ENCODE assay signal across 8 mouse cellular contexts in the genomic region with DNA sequence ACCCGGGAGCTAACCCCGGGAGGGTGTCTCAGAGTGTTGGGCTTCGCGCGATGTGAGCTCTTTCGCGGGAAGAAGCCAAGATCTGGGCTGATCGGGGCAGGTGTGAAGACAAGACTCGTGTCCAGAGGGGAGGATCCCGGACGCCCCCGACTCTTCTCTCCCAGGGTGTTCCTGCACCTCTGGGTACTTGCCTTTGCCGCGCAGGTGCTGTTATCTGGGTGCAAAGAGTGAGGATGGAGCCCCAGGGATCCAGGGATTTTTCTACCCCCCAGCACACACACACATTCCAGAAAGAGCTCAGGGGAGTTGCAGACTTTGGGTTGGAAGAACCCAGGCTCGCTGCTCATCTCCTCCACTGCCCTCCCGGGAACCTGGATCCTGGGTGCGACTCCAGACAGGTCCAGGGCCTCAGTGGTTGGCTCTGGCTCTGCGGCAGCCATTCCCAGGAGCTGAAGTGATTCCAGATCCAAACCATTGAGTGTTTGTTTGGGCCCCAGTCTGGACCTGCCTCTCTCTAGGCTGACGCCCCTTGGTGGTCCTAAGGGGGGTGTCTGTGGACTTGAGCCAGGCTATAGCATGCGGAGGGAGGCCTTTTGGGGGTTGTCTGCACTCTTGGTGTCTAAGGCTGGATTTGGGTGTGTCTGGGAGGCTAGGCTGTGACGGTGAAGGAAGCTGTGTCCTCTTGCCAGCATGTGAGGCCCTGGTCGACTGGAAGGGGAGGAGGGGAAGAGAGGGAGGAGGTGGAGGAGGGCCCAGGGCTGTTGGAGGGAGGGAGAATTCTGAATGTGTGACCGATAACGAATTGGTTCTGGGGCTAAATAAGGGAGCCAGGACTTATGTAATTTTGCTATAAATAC. TPM values are rescaled to one million over a fixed set of nuclear protein-coding genes. Genes with fewer than 3 reads are reported as not detected.
A peak's percentile ranks its signal among the peaks of the same experiment; 100 is the strongest.
DNase-seq lines count a peak whose midpoint lies in the region; ATAC-seq and TF ChIP-seq lines count a peak whose summit lies in the region.

No protein-coding gene starts in this region.

- H3K4me3 ChIP-seq in embryonic facial prominence, embryonic 12.5 days, result peak overlapping the region; percentile 77
- H3K4me3 ChIP-seq in heart, adult 2 months, result peak overlapping the region; percentile 71
- H3K4me3 ChIP-seq in kidney, embryonic 14.5 days (ENCODE audit: low read length), result peak overlapping the region; percentile 71
- peak overlapping the region; percentile 82 for H3K4me3 ChIP-seq in limb, embryonic 14.5 days (replicated peaks; ENCODE audit: low read length)
- peak overlapping the region; percentile 84 for H3K4me3 ChIP-seq in midbrain, embryonic 15.5 days
- peak overlapping the region; percentile 82 for H3K4me3 ChIP-seq in stomach, embryonic 15.5 days (replicated peaks)

- DNase-seq in spleen, adult 12 weeks (ENCODE audit: low spot score), result peak; percentile 44
- DNase-seq in spleen, adult 18-20 months, result no peak
- peak; percentile 81 to 83 for DNase-seq in heart, adult 2 months
- peak; percentile 61 for DNase-seq in limb, embryonic 14.5 days (ENCODE audit: low spot score)

- peak overlapping the region; percentile 71 for H3K27ac ChIP-seq in embryonic facial prominence, embryonic 12.5 days
- peak overlapping the region; percentile 84 for H3K27ac ChIP-seq in heart, adult 2 months
- peak overlapping the region; percentile 64; the same call in 1 of the 2 replicates for H3K27ac ChIP-seq in kidney, embryonic 14.5 days (ENCODE audit: low read depth, low read length)
- H3K27ac ChIP-seq in limb, embryonic 14.5 days (replicated peaks; ENCODE audit: low read depth, low read length), result peak overlapping the region; percentile 86
- H3K27ac ChIP-seq in midbrain, embryonic 15.5 days, result peak overlapping the region; percentile 59
- peak overlapping the region; percentile 87 for H3K27ac ChIP-seq in stomach, embryonic 15.5 days

- no peaks in the 10 kb centered on the region for H3K36me3 ChIP-seq in embryonic facial prominence, embryonic 12.5 days
- H3K36me3 ChIP-seq in heart, adult 2 months (ENCODE audit: control insufficient read depth, insufficient read depth, low read length), result no peaks in the 10 kb centered on the region
- H3K36me3 ChIP-seq in kidney, embryonic 14.5 days (ENCODE audit: control insufficient read depth, insufficient read depth, low read length), result no peaks in the 10 kb centered on the region
- H3K36me3 ChIP-seq in limb, embryonic 14.5 days (ENCODE audit: control insufficient read depth, insufficient read depth, low read length), result no peaks in the 10 kb centered on the region
- no peaks in the 10 kb centered on the region for H3K36me3 ChIP-seq in midbrain, embryonic 15.5 days (replicated peaks)
- no peaks in the 10 kb centered on the region for H3K36me3 ChIP-seq in stomach, embryonic 15.5 days

- ATAC-seq in embryonic facial prominence, embryonic 12.5 days (ENCODE audit: insufficient number of reproducible peaks, insufficient read depth, low FRiP score, low TSS enrichment), result 0 out of 2 replicates have a peak, but pooled peaks have one; percentile 30
- ATAC-seq in kidney, embryonic 14.5 days (ENCODE audit: low FRiP score, low TSS enrichment), result peak; percentile 40
- ATAC-seq in limb, embryonic 14.5 days (ENCODE audit: low FRiP score, low read depth), result peak; percentile 52
- ATAC-seq in midbrain, embryonic 15.5 days (replicated peaks), result peak; percentile 35
- ATAC-seq in stomach, embryonic 15.5 days (ENCODE audit: insufficient read depth, low FRiP score, low read depth), result peak; percentile 74

- no peaks in the 10 kb centered on the region for H3K27me3 ChIP-seq in embryonic facial prominence, embryonic 12.5 days
- H3K27me3 ChIP-seq in heart, adult 2 months (ENCODE audit: control insufficient read depth, insufficient read depth, low read length), result no peaks in the 10 kb centered on the region
- no peaks in the 10 kb centered on the region for H3K27me3 ChIP-seq in kidney, embryonic 14.5 days (ENCODE audit: control insufficient read depth, insufficient read depth, low read length)
- H3K27me3 ChIP-seq in limb, embryonic 14.5 days (ENCODE audit: control insufficient read depth, insufficient read depth, low read length), result no peaks in the 10 kb centered on the region
- H3K27me3 ChIP-seq in midbrain, embryonic 15.5 days (replicated peaks), result peaks cover 14% of the 10 kb centered on the region; the same call in 1 of the 2 replicates
- H3K27me3 ChIP-seq in stomach, embryonic 15.5 days (replicated peaks), result no peaks in the 10 kb centered on the region

- TF ChIP-seq CTCF in heart, adult 2 months (IDR thresholded peaks at IDR 0.05), result no peak

- TF ChIP-seq POLR2A in heart, adult 2 months (IDR thresholded peaks at IDR 0.05; ENCODE audit: insufficient read depth, low read depth, low read length), result peak; percentile 87
- no peak for TF ChIP-seq POLR2A in limb, embryonic 14.5 days (IDR thresholded peaks at IDR 0.05; ENCODE audit: borderline replicate concordance, extremely low read depth, insufficient read depth, insufficient read length)

- H3K4me1 ChIP-seq in embryonic facial prominence, embryonic 12.5 days, result peaks cover 37% of the 10 kb centered on the region
- H3K4me1 ChIP-seq in heart, adult 2 months (ENCODE audit: control insufficient read depth, insufficient read depth, low read length), result peaks cover 23% of the 10 kb centered on the region
- H3K4me1 ChIP-seq in kidney, embryonic 14.5 days (ENCODE audit: control insufficient read depth, insufficient read depth, low read length), result 0 out of 2 replicates have a peak, but pooled peaks cover 4% of the 10 kb centered on the region
- peaks cover 61% of the 10 kb centered on the region for H3K4me1 ChIP-seq in limb, embryonic 14.5 days (ENCODE audit: control insufficient read depth, insufficient read depth, low read length)
- H3K4me1 ChIP-seq in midbrain, embryonic 15.5 days, result peaks cover 32% of the 10 kb centered on the region
- H3K4me1 ChIP-seq in stomach, embryonic 15.5 days, result peaks cover 23% of the 10 kb centered on the region

- intact Hi-C loops in heart, adult 2 months (cut with DNase I), result loop anchor here (5.0 kb wide), 1 partner anchor 47 kb away; a partner anchor contains a TSS

- H3K4me2 ChIP-seq in embryonic facial prominence, embryonic 12.5 days (replicated peaks), result peak overlapping the region; percentile 86
- peak overlapping the region; percentile 83 for H3K4me2 ChIP-seq in kidney, embryonic 14.5 days (replicated peaks; ENCODE audit: low read depth, low read length)
- H3K4me2 ChIP-seq in limb, embryonic 14.5 days (replicated peaks; ENCODE audit: low read depth, low read length, severe bottlenecking), result peak overlapping the region; percentile 85
- H3K4me2 ChIP-seq in midbrain, embryonic 15.5 days, result peak overlapping the region; percentile 84
- peak overlapping the region; percentile 66 for H3K4me2 ChIP-seq in stomach, embryonic 15.5 days

- WGBS in embryonic facial prominence, embryonic 12.5 days, result 3% methylated on average over 24 of the region's 24 CpGs
- WGBS in heart, adult 2 months, result under 1% methylated on average over 24 of the region's 24 CpGs
- 3% methylated on average over 24 of the region's 24 CpGs for WGBS in kidney, embryonic 14.5 days
- WGBS in limb, embryonic 14.5 days, result under 1% methylated on average over 24 of the region's 24 CpGs
- 2% methylated on average over 24 of the region's 24 CpGs for WGBS in midbrain, embryonic 15.5 days
- 2% methylated on average over 24 of the region's 24 CpGs for WGBS in stomach, embryonic 15.5 days

- peak; percentile 44; the same call in 1 of the 2 replicates for TF ChIP-seq EP300 in heart, adult 2 months (IDR thresholded peaks at IDR 0.05; ENCODE audit: insufficient read depth, low read depth, low read length)

- H3K9me3 ChIP-seq in embryonic facial prominence, embryonic 12.5 days, result no peaks in the 10 kb centered on the region
- no peaks in the 10 kb centered on the region for H3K9me3 ChIP-seq in kidney, embryonic 14.5 days (ENCODE audit: control insufficient read depth, low read length)
- H3K9me3 ChIP-seq in limb, embryonic 14.5 days (ENCODE audit: control insufficient read depth, low read length), result no peaks in the 10 kb centered on the region
- H3K9me3 ChIP-seq in midbrain, embryonic 15.5 days, result no peaks in the 10 kb centered on the region
- H3K9me3 ChIP-seq in stomach, embryonic 15.5 days, result no peaks in the 10 kb centered on the region

- H3K79me2 ChIP-seq in heart, adult 2 months (replicated peaks; ENCODE audit: control insufficient read depth, insufficient read depth, low read length), result no peaks in the 10 kb centered on the region

- peak overlapping the region; percentile 84 for H3K9ac ChIP-seq in embryonic facial prominence, embryonic 12.5 days
- H3K9ac ChIP-seq in heart, adult 2 months (ENCODE audit: low read depth, low read length), result peak overlapping the region; percentile 83
- peak overlapping the region; percentile 77 for H3K9ac ChIP-seq in kidney, embryonic 14.5 days (ENCODE audit: low read depth, low read length)
- H3K9ac ChIP-seq in limb, embryonic 14.5 days (ENCODE audit: low read depth, low read length, severe bottlenecking), result peak overlapping the region; percentile 80
- H3K9ac ChIP-seq in midbrain, embryonic 15.5 days, result peak overlapping the region; percentile 80
- H3K9ac ChIP-seq in stomach, embryonic 15.5 days, result peak overlapping the region; percentile 62

RNA-seq across cellular contexts. Expression of a gene that starts 1.3 kb away (rescaled TPM):
- 37.0 and 38.9 TPM in 2 replicates for polyA plus RNA-seq in embryonic facial prominence, embryonic 12.5 days (2016; fragmentation: Nextera tagmentation; extraction: Ambion mirVana)
- total RNA-seq in heart, adult 2 months (2021), result 10 to 100 TPM; 25.7 to 28.2 TPM
- 24.8 and 39.2 TPM in 2 replicates for polyA plus RNA-seq in heart, adult 2 months (2012; rRNA removed)
- polyA plus RNA-seq in kidney, embryonic 14.5 days (2014; fragmentation: Nextera tagmentation; extraction: Ambion mirVana), result 13.7 and 21.3 TPM in 2 replicates
- polyA plus RNA-seq in limb, embryonic 14.5 days (2012; rRNA removed), result 104 and 110 TPM in 2 replicates
- polyA plus RNA-seq in limb, embryonic 14.5 days (2014; fragmentation: Nextera tagmentation; extraction: Ambion mirVana), result 50.4 and 51.6 TPM in 2 replicates
- polyA plus RNA-seq in midbrain, embryonic 15.5 days (2015; fragmentation: Nextera tagmentation; extraction: Ambion mirVana), result 18.4 TPM in 2 replicates
- 25.3 and 25.4 TPM in 2 replicates for polyA plus RNA-seq in stomach, embryonic 15.5 days (2015; fragmentation: Nextera tagmentation; extraction: Ambion mirVana)

RNA-seq across cellular contexts. Expression of a gene that starts 40.3 kb away (rescaled TPM):
- polyA plus RNA-seq in embryonic facial prominence, embryonic 12.5 days (2016; fragmentation: Nextera tagmentation; extraction: Ambion mirVana), result 1.6 and 2.4 TPM in 2 replicates
- under 1 TPM; 0.05 to 0.34 TPM for total RNA-seq in heart, adult 2 months (2021)
- polyA plus RNA-seq in heart, adult 2 months (2012; rRNA removed), result 0.03 and 0.10 TPM in 2 replicates
- 0.09 and 0.14 TPM in 2 replicates for polyA plus RNA-seq in kidney, embryonic 14.5 days (2014; fragmentation: Nextera tagmentation; extraction: Ambion mirVana)
- polyA plus RNA-seq in limb, embryonic 14.5 days (2012; rRNA removed), result 0.16 and 0.19 TPM in 2 replicates
- 0.22 and 0.30 TPM in 2 replicates for polyA plus RNA-seq in limb, embryonic 14.5 days (2014; fragmentation: Nextera tagmentation; extraction: Ambion mirVana)
- 0.99 and 1.1 TPM in 2 replicates for polyA plus RNA-seq in midbrain, embryonic 15.5 days (2015; fragmentation: Nextera tagmentation; extraction: Ambion mirVana)
- 0.85 and 2.0 TPM in 2 replicates for polyA plus RNA-seq in stomach, embryonic 15.5 days (2015; fragmentation: Nextera tagmentation; extraction: Ambion mirVana)

RNA-seq across cellular contexts. Expression of a gene that starts 40.4 kb away (rescaled TPM):
- 0.25 TPM in 1 of 2 replicates, not detected in the other for polyA plus RNA-seq in embryonic facial prominence, embryonic 12.5 days (2016; fragmentation: Nextera tagmentation; extraction: Ambion mirVana)
- not detected for total RNA-seq in heart, adult 2 months (2021)
- polyA plus RNA-seq in heart, adult 2 months (2012; rRNA removed), result not detected in 2 replicates
- not detected in 2 replicates for polyA plus RNA-seq in kidney, embryonic 14.5 days (2014; fragmentation: Nextera tagmentation; extraction: Ambion mirVana)
- polyA plus RNA-seq in limb, embryonic 14.5 days (2012; rRNA removed), result not detected in 2 replicates
- not detected in 2 replicates for polyA plus RNA-seq in limb, embryonic 14.5 days (2014; fragmentation: Nextera tagmentation; extraction: Ambion mirVana)
- polyA plus RNA-seq in midbrain, embryonic 15.5 days (2015; fragmentation: Nextera tagmentation; extraction: Ambion mirVana), result 0.39 TPM in 1 of 2 replicates, not detected in the other
- not detected in 2 replicates for polyA plus RNA-seq in stomach, embryonic 15.5 days (2015; fragmentation: Nextera tagmentation; extraction: Ambion mirVana)

RNA-seq across cellular contexts. Expression of a gene that starts 46.8 kb away (rescaled TPM):
- 101 and 112 TPM in 2 replicates for polyA plus RNA-seq in embryonic facial prominence, embryonic 12.5 days (2016; fragmentation: Nextera tagmentation; extraction: Ambion mirVana)
- 1 to 10 TPM; 7.9 to 8.2 TPM for total RNA-seq in heart, adult 2 months (2021)
- 4.9 and 9.0 TPM in 2 replicates for polyA plus RNA-seq in heart, adult 2 months (2012; rRNA removed)
- 65.3 and 71.0 TPM in 2 replicates for polyA plus RNA-seq in kidney, embryonic 14.5 days (2014; fragmentation: Nextera tagmentation; extraction: Ambion mirVana)
- polyA plus RNA-seq in limb, embryonic 14.5 days (2012; rRNA removed), result 37.1 and 38.3 TPM in 2 replicates
- 63.7 and 78.4 TPM in 2 replicates for polyA plus RNA-seq in limb, embryonic 14.5 days (2014; fragmentation: Nextera tagmentation; extraction: Ambion mirVana)
- polyA plus RNA-seq in midbrain, embryonic 15.5 days (2015; fragmentation: Nextera tagmentation; extraction: Ambion mirVana), result 345 and 349 TPM in 2 replicates
- polyA plus RNA-seq in stomach, embryonic 15.5 days (2015; fragmentation: Nextera tagmentation; extraction: Ambion mirVana), result 51.0 and 62.6 TPM in 2 replicates

RNA-seq across cellular contexts. Expression of a gene that starts 50.1 kb away (rescaled TPM):
- not detected in 2 replicates for polyA plus RNA-seq in embryonic facial prominence, embryonic 12.5 days (2016; fragmentation: Nextera tagmentation; extraction: Ambion mirVana)
- total RNA-seq in heart, adult 2 months (2021), result not detected
- polyA plus RNA-seq in heart, adult 2 months (2012; rRNA removed), result not detected in 2 replicates
- not detected in 2 replicates for polyA plus RNA-seq in kidney, embryonic 14.5 days (2014; fragmentation: Nextera tagmentation; extraction: Ambion mirVana)
- not detected in 2 replicates for polyA plus RNA-seq in limb, embryonic 14.5 days (2012; rRNA removed)
- polyA plus RNA-seq in limb, embryonic 14.5 days (2014; fragmentation: Nextera tagmentation; extraction: Ambion mirVana), result not detected in 2 replicates
- not detected in 2 replicates for polyA plus RNA-seq in midbrain, embryonic 15.5 days (2015; fragmentation: Nextera tagmentation; extraction: Ambion mirVana)
- not detected in 2 replicates for polyA plus RNA-seq in stomach, embryonic 15.5 days (2015; fragmentation: Nextera tagmentation; extraction: Ambion mirVana)

Comparison
In these comparisons a context has a peak if more than half of its experiments do, and no peak if none do; other contexts are left out.
1. DNase-seq: peak in spleen, adult 12 weeks (single experiment), heart, adult 2 months (2 of 2) and limb, embryonic 14.5 days (single experiment); none in spleen, adult 18-20 months (0 of 2).
2. Peak in every context shown above with its lines, with median percentiles within 50 percentile points of each other: ATAC-seq, H3K27ac ChIP-seq, H3K4me2 ChIP-seq, H3K4me3 ChIP-seq and H3K9ac ChIP-seq.